Mouse (Mus musculus) kidney, adult 8-10 months (tissue): Measurements from ENCODE around the gene 4930404N11Rik.
A peak's percentile ranks its signal among the peaks of the same experiment; 100 is the strongest.

Experiments
- DNase-seq, 2 experiments: peaks; one replicate each; pipeline ENCODE4 v3.0.0; 2022

4930404N11Rik gene

GRCm38 (mm10) chr10:81327959-81328358 is 37.7 kb downstream of the 4930404N11Rik start:
- DNase-seq: no peak

DNA sequence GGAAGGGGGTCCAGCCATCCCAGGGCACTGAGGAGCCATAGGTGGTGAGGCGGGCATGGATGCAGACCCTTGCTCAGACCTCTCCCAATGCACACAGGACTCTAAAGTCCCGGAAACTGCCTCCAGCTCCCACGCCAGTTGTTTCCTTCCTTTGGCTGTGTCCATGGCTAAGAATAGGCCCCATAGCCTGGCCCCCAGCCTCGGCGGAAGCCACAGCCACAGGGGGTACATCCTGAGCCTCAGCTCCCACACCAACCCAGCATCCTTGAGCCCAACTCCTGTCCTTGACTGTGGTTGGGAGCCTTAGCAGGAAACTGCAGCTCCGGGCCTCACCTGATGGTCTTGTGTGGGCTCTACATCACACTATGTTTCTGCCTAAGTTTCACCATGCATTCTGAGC is 38.8 kb downstream of the 4930404N11Rik start:
- no peak for DNase-seq

DNA sequence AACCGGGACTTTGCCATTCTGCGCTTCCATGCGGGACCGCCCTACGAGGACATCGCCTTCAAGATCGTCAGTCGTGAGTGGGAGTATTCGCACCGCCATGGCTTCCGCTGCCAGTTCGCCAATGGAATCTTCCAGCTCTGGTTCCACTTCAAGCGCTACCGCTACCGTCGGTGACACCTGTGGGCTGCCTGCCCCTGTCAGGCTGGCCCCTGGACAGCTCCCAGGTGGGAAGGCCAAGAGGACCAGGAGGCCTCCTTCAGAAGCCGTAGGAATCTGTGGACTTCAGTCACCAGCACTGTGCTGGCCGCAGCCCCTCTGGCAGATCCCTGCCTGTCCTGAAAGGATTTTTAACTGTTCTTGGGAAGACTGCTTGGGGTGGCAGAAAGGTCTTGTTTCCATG is 39.8 kb downstream of the 4930404N11Rik start:
- DNase-seq: no peak

DNA sequence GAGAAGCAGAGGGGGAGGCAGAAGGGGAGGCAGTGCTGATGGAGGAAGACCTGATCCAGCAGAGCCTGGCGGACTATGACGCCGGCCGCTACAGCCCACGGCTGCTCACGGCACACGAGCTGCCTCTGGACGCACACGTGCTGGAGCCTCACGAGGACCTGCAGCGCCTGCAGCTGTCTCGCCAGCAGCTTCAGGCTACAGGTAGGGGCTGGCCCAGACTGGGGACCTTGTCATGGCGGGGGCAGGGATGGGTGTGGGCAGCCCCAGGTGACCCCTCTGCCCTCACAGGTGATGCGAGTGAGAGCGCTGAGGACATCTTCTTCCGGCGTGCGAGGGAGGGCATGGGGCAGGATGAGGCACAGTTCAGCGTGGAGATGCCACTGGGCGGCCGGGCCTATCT is 40.4 kb downstream of the 4930404N11Rik start:
- DNase-seq: no peak

DNA sequence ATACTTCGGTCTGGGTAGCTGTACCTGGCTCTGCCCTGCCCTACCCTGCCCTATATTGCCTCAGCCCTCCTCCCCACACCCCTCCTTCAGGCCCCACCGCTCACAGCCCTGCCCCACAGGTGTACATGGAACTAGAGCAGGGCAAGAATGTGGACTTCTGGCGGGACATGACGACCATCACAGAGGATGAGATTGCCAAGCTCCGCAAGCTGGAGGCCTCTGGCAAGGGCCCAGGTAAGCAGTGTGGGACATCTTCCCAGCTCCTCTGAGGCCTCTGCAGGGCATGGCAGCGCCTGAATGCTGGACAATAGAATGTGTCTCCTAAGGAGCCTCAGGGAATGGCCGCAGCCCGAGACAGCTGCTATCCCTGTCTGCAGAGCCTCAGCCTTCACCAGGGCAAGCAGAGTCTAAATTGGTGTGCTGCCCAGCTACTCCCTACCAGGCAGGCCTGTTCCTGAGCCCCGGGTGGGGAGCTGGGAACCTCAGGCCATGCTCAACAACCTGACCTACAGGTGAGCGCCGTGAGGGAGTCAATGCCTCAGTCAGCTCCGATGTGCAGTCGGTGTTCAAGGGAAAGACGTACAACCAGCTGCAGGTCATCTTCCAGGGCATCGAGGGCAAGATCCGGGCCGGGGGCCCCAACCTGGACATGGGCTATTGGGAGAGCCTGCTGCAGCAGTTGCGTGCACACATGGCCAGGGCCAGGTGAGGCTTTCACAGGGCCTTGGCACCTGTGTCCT is 41.7 kb downstream of the 4930404N11Rik start:
- DNase-seq: no peak

GRCm38 (mm10) chr10:81323141-81323775 is 42.4 kb downstream of the 4930404N11Rik start:
- no peak for DNase-seq

GRCm38 (mm10) chr10:81322444-81322843 is 43.2 kb downstream of the 4930404N11Rik start:
- no peak for DNase-seq

- no peak for DNase-seq
Observed at GRCm38 (mm10) chr10:81321436-81321835, 44.2 kb downstream of the 4930404N11Rik start.

DNA sequence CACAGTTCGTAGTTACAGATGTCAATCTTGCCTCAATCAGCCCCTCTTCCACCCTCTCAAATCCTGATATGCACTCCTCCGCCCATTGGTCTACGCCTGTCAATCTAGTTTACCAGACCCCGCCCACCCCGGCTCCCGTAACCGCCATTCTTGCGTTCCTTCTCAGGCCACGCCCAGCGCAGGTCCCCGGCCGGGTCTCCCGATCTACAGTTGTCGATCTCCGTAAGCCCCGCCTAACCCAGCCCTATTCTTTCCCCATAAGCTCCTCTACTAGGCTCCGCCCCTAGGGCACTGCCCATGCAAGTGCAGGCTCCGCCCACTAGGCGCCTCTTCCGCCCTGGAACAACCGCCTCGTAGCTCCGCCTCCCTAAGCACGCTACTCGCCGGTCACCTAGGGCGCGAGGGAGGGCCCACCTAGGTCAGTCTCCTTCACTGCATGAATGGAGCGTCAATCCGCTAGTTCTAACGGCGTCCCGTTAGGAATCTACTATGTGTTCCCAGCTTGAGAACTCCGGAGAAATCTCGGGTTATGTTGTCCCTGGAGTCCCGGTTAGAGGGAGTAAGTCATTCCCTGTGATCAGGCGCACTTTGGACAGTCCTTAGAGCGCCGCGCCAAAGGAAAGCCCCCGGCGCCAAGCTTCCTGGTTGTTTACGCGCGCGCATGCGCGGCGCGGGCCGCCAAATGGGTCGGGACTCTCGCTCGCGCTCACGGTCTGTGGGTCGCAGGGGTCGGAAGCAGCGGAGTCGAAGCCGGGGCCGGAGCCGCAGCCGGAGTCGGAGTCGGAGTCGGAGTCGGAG is 44.9 kb downstream of the 4930404N11Rik start, which contains the start of gene Cactin:
TSS of gene Cactin (plus strand) at position 554 of the 798 bp plus-strand sequence.
- DNase-seq: peak; percentile 100

DNA sequence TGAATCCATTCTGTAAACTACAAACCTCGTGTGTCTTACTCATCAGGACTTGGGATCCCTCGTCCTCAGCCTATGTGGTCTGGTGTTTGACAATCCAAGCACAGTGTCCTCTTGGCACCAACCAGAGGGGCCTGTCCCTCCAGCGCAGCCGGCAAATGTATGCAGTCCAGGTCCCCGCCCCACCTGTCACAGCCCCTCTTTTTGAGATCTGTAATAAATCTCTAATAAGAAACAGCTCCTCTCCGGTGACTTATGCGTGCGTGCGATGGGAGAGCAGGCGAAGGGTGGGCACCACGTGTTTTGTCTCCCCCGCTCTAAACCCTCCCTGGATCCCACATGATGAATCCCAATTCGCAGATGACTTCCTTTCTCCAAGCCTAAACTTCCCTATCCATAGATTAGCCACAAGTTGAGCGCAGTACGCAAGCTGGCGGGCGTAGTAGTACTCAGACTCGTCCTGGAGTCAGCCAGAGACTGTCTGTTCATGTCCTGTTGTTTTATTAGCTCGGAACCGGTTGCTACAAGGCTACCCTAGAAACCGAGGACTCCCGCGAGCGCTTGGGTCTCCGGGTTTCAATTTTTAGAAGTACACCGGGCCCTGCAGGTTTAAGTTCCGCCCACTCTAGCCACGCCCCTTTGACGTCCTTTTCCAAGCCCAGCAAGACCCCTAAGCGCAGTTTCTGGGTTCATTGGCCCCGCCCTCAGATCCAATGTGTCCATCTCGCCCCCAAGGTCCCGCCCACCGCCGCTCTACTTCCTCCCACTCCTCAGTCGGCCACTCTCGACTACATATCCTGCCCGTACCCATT is 45.7 kb downstream of the 4930404N11Rik start:
- DNase-seq: peak in 1 of 2 experiments; percentile 97

GRCm38 (mm10) chr10:81319330-81319699 is 46.3 kb downstream of the 4930404N11Rik start:
- DNase-seq: no peak

GRCm38 (mm10) chr10:81318589-81319329 is 46.9 kb downstream of the 4930404N11Rik start:
- DNase-seq: no peak

- DNase-seq: peak; percentile 53 to 84
Observed at GRCm38 (mm10) chr10:81317273-81317672, 48.3 kb downstream of the 4930404N11Rik start.

- DNase-seq: no peak
Observed at GRCm38 (mm10) chr10:81316338-81317060, 49.1 kb downstream of the 4930404N11Rik start.

DNA sequence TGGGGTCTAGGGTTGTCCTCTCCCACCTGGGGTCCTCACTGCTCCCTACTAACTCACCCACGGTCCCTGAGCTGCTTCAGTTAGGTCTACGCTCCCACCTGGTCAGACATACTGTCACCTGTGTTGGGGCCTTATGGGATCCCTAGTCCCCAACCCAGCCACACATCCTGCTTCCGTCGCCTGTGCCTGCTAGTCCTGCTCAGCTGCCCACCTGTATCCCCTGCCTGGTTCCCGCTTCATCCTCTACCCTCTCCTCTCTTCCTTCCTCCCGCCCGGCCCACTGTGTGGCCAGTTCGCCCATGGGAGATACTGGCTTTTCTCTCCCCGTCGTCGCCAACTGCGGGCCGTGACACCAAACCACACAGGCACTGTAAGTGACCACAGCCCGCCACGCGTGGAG is 50.0 kb downstream of the 4930404N11Rik start:
- DNase-seq: no peak

DNA sequence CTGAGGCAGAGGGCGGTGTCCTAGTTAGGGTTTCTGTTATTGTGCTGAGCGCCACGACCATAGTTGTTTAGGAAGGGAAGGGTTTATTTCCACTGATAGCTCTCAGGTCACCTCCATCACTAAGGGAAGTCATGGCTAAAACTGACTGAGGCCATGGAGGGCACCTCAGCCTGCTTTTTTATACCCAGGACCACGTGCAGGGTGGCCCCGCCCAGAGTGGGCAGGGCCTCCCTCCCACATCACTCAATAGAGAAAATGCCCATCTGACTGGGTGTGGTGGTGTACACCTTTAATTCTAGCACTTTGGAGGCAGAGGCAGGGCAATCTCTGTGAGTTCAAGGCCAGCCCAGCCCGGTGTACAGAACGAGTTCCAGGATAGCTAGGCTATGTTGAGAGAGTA is 51.4 kb downstream of the 4930404N11Rik start:
- DNase-seq: no peak

- no peak for DNase-seq
Observed at GRCm38 (mm10) chr10:81313581-81313980, 52.0 kb downstream of the 4930404N11Rik start.
